Mouse (Mus musculus): ENCODE results near the gene Bahcc1. TPM values are rescaled to one million over a fixed set of nuclear protein-coding genes. Genes with fewer than 3 reads are reported as not detected.

Gene Bahcc1
- polyA plus RNA-seq, 1 experiment from 2014 or later, result 5.8 TPM

DNA sequence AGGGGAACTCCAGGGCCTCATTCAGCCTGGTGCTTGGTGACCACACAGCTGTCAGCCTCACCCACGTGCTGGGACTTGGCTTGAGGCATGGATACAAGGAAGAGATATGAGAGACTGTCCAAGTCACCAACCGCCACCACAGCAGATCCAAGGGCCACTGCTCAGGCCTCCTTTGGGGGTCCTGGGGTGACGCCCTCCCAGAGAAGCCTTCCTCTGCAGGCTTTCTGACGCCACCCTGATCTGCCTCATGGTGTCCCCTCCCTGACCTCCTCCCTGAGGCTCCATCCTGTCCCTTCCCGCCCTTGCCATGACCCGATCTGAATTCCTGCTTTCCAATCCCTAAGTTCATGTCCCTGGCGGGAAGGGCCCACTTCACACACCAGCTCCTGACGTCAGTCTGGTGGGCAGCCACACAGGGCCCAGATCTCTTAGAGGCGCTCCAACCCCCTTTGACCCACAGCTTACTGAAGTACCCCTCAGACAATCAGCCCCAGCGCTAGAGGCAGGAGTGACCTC, 17.0 kb upstream of the Bahcc1 start:
- no peaks in the 10 kb centered on the region for H3K36me3 ChIP-seq
- H3K9ac ChIP-seq, result no peak overlapping the region
- 52% methylated on average over 10 of the region's 10 CpGs for WGBS
- no peak overlapping the region for H3K4me2 ChIP-seq (replicated peaks)
- no peaks in the 10 kb centered on the region for H3K27me3 ChIP-seq (replicated peaks)
- H3K4me1 ChIP-seq (replicated peaks), result peaks cover 35% of the 10 kb centered on the region
- peak overlapping the region; percentile 87 for H3K27ac ChIP-seq
- no peaks in the 10 kb centered on the region for H3K9me3 ChIP-seq
- ATAC-seq, result 0 out of 2 replicates have a peak, but pooled peaks have one; percentile 19
- no peak overlapping the region for H3K4me3 ChIP-seq (replicated peaks)

DNA sequence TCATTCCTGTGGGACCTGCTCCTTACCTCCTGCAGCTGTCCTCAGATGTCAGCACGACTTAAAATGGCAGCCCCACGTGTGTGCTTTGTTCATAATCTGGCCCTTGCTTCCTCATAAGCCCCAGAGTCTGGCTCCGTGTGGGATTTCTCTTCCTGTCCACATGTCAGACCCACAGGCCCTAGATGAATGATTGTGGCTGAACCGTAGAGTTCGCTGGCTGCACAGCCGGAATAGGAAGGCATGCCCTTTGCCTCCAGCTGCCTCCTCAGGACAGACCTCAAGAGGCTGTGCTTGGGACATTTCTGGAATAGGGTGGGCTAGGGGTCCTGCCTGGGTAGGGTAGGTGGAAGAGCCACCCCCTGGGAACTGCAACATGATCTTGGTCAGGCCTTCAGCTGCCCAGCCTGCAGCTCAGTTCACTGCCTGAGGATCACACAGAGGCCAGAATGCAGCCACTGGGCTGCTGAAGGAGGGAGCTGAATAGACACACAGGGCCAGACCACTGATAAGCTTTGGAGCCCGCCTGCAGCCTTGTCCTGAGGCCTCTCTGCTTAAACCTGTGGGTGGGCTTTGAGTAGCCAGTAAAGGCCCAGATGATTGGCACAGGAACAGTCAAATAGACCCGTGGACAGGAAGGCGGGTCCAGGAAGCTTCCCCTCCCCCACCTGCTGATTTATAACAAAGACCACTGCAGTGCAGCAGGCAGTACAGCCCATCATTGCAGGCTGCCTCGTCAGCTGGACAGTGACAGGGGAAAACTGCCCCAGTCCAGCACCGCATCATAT, 16.0 kb upstream of the Bahcc1 start:
- Histone ChIP-seq H3K4me2 (replicated peaks) (no peak overlapping the region), H3K36me3 (no peaks in the 10 kb centered on the region), H3K4me1 (replicated peaks) (peaks cover 38% of the 10 kb centered on the region)

DNA sequence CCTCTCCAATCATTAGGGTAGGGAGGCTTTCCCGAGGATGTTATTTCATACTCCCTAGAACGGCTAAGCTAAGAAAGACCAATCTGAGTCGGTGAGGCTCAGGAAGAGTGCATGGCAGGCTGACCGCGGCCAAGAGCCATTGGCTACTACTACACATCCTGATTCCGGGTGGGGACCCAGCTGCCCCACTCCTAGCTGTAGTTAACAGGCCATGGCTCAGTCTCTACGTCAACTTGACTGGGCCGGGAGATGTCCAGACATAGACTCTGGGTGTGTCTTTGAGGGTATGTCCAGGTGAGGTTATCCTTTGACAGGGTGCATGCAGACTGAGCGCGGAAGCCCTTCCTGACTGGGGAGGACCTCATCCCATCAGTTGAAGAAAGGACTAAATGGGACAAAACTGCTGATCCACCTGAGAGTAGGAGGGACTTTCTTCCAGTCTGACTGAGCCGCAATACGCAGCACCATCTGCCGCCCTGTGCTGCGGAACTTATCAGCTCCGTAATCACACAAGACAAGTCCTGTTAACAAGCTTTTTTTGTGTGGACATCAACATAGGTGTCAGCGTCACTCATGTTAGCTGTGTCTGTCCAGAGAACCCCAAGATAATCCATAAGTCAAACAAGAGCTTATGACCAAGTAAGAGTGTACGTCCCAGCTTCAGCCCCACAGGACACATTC, 14.4 kb upstream of the Bahcc1 start:
- H3K27ac ChIP-seq, result no peak overlapping the region; the same call in 1 of the 2 replicates
- H3K27me3 ChIP-seq (replicated peaks), result no peaks in the 10 kb centered on the region
- H3K9me3 ChIP-seq, result no peaks in the 10 kb centered on the region
- WGBS, result 84% methylated on average over 17 of the region's 17 CpGs
- peaks cover 50% of the 10 kb centered on the region for H3K4me1 ChIP-seq (replicated peaks)
- H3K4me2 ChIP-seq (replicated peaks), result no peak overlapping the region
- no peak overlapping the region for H3K9ac ChIP-seq
- H3K36me3 ChIP-seq, result no peaks in the 10 kb centered on the region
- H3K4me3 ChIP-seq (replicated peaks), result no peak overlapping the region
- ATAC-seq, result no peak

More for the DNA sequence above, 16.0 kb upstream of the Bahcc1 start:
- H3K9me3 ChIP-seq, result no peaks in the 10 kb centered on the region
- ATAC-seq, result peak; percentile 26; the same call in 1 of the 2 replicates
- H3K9ac ChIP-seq, result peak overlapping the region; percentile 38
- H3K27ac ChIP-seq, result peak overlapping the region; percentile 87
- no peak overlapping the region for H3K4me3 ChIP-seq (replicated peaks)
- no peaks in the 10 kb centered on the region for H3K27me3 ChIP-seq (replicated peaks)
- WGBS, result 24% methylated on average over 11 of the region's 11 CpGs

DNA sequence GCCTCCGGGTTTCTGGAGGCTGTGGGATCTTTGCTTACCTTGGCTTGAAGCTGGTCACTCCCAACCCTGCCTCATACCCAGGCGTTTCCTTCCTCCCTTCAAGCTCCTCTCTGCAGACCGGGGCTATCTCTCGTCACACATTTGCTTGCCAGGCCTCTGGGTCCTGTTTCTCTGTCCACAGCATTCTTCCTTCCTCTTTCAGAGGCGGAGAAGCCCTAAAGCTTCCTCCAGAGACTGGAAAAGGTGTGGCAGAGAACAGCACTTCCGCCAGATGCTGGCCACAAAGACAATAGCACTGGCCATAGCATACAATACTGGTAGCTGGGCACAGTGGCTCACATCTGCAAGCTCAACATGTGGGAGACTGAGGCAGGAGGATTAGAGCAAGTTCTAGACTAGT, 13.8 kb upstream of the Bahcc1 start:
- Histone ChIP-seq H3K9ac (no peak overlapping the region), H3K36me3 (no peaks in the 10 kb centered on the region), H3K27ac (no peak overlapping the region; the same call in 1 of the 2 replicates), H3K4me1 (replicated peaks) (peaks cover 56% of the 10 kb centered on the region), H3K27me3 (replicated peaks) (no peaks in the 10 kb centered on the region), H3K9me3 (no peaks in the 10 kb centered on the region), H3K4me3 (replicated peaks) (no peak overlapping the region), H3K4me2 (replicated peaks) (no peak overlapping the region)
- no peak for ATAC-seq
- WGBS, result 63% methylated on average over 6 of the region's 6 CpGs

DNA sequence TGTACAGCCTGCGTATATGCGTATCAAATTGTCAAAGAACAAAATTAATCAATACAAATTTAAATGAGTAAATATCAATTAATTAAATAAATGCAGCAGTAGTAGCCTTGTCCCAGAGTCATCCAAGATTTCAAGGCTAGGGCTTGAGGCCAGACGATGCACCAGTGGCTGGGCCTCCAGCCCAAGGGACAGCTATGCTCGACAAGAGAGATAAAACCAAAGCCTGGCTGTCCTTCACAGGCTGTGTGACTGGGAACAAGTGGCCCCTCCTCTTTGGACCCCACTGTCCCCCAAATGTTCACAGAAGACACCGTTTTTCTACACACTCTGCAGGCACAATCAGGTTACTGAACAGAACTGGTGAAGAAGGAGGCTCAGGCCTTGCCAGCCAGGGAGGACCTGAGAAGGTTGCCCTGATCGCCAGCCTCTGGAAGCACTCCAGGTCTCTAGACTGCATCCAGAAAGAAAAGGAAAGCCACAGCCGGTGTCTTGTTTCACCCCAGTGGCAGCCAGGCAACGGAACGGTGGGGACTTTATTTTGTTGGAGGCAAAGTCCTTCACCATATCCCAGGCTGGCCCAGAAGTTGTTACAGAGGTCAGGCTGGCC, 12.7 kb upstream of the Bahcc1 start:
- Histone ChIP-seq H3K27ac (peak overlapping the region; percentile 63; the same call in 1 of the 2 replicates), H3K4me2 (replicated peaks) (no peak overlapping the region; the same call in 1 of the 2 replicates), H3K36me3 (no peaks in the 10 kb centered on the region), H3K4me1 (replicated peaks) (peaks cover 67% of the 10 kb centered on the region), H3K9ac (no peak overlapping the region), H3K27me3 (replicated peaks) (no peaks in the 10 kb centered on the region), H3K4me3 (replicated peaks) (no peak overlapping the region), H3K9me3 (no peaks in the 10 kb centered on the region)
- ATAC-seq, result no peak
- 48% methylated on average over 9 of the region's 9 CpGs for WGBS

DNA sequence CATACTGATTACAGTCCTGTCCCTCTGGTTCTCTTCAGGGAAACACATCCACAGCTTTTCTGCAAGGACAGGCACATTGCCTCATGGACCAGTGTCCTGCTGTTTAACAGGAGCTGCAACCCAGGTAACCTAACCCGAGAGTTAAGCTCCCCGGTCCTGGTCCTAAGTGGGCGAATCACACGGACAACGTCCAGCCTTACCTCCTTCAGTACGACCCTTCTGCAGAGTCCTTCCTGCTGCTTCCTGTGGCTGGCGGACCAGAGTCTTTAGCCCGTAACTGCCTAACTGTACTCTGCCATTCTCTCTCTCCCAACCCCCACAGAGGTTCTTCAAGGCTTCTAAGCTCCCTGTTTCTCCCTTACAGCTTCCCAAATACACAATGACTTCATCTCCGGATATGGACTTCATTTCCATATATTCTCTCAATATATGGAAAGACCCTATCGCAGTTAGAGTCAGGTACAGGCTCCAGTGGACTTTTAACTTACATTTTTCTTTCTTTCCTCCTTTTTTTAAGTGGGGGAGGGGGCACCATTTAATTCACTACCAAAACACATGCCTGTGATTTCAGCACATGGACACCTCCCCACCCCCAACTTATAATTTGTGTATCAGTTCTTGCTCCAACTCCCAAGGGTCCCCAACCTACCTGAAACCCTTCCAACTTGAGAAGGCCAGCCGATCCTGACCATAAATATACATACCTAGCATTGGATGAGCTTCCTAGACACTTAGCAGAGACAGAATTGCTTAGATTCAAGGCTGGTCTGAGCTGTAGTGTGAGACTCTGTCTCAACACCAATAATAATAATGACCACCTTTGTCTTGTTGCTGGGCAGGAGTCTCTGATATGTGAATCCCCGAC, 11.6 kb upstream of the Bahcc1 start:
- Histone ChIP-seq H3K4me3 (replicated peaks) (no peak overlapping the region), H3K27me3 (replicated peaks) (no peaks in the 10 kb centered on the region), H3K9ac (no peak overlapping the region), H3K4me2 (replicated peaks) (peak overlapping the region; percentile 27; the same call in 1 of the 2 replicates), H3K36me3 (no peaks in the 10 kb centered on the region), H3K4me1 (replicated peaks) (peaks cover 68% of the 10 kb centered on the region), H3K27ac (peak overlapping the region; percentile 63), H3K9me3 (no peaks in the 10 kb centered on the region)
- 41% methylated on average over 12 of the region's 12 CpGs for WGBS
- no peak for ATAC-seq

DNA sequence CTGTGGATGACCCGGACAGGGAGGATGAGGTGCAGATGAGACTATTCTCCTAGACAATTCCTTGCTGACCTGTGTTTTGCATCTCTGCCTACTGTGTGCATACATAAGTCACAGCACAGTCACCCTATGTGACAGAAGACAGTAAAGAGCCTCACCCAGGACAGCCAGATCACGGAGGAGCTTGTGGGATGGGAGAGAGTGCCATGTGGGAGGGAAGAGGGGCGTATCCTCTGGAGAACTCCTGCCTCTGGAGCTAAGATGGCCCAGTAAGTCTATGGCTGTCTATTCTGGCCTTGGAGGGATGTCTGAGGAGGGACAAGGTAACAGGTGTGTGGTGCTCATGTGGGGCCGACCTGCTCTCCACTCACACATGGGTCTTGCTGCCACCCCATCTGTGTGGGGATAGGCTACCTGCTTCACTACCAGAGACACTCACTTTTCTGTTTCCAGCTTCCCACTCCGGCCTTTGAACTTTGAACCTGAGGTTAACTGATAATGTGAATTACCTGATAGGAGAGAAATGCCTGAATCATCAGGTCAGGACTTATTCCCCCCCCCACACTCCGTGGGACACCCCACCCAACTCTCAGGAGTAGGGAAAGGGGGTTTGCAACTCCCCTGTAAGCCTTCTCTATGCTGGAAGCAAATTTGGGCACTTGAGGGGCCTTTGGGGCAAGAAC, 10.2 kb upstream of the Bahcc1 start:
- WGBS, result 72% methylated on average over 6 of the region's 6 CpGs
- ATAC-seq, result no peak; the same call in 1 of the 2 replicates
- Histone ChIP-seq H3K9me3 (no peaks in the 10 kb centered on the region), H3K4me1 (replicated peaks) (peaks cover 69% of the 10 kb centered on the region), H3K9ac (no peak overlapping the region), H3K4me3 (replicated peaks) (no peak overlapping the region), H3K36me3 (no peaks in the 10 kb centered on the region), H3K27ac (0 out of 2 replicates have a peak overlapping the region, but pooled peaks have one; percentile 15), H3K27me3 (replicated peaks) (no peaks in the 10 kb centered on the region), H3K4me2 (replicated peaks) (peak overlapping the region; percentile 20; the same call in 1 of the 2 replicates)

DNA sequence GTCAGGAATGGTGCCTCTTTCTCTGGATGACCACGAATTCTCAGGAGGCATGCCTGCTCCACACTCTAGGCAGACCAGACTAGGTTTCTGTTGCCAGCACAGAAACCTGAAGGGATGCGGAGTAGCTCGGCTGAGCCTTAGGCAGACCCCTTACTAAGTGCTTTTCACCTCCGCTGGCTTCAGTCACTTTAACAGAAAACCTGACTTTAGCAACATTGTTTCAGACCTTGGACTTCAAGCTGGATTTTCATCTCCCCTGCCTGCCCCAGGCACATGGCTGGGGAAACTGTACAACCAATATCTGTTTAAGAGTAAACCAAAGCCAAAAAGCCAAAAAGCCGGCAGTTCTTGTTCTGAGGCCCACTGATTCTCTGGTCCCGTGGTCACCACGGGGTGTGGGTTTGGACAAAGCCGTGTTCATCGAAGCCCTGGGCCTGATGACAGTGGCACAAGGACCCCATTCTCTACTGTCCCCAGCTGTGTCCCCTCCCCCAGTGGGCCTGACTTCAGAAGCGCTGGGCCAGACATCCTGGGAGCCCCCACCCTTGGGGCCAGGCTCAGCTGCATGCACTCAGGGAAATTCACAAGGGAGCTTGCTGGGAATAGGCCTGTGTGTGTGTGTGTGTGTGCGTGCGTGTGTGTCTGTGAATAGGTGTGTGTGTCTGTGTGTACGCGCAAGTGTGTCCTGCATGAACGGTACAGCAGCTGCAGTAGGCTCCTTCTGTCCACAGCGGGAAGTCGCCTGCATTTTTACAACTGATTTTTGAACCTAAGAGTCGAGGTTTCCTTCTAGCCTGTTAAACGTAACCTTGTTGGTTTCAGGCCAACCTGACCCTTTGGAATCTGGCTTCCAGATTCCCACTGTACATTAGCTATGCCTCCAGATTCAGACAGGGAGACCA, 8.9 kb upstream of the Bahcc1 start:
- Histone ChIP-seq H3K27me3 (replicated peaks) (no peaks in the 10 kb centered on the region), H3K36me3 (no peaks in the 10 kb centered on the region), H3K27ac (peak overlapping the region; percentile 80), H3K4me3 (replicated peaks) (no peak overlapping the region), H3K4me1 (replicated peaks) (peaks cover 79% of the 10 kb centered on the region), H3K9ac (peak overlapping the region; percentile 39; the same call in 1 of the 2 replicates), H3K4me2 (replicated peaks) (0 out of 2 replicates have a peak overlapping the region, but pooled peaks have one; percentile 22), H3K9me3 (no peaks in the 10 kb centered on the region)
- peak; percentile 24; the same call in 1 of the 2 replicates for ATAC-seq
- WGBS, result 45% methylated on average over 19 of the region's 19 CpGs

DNA sequence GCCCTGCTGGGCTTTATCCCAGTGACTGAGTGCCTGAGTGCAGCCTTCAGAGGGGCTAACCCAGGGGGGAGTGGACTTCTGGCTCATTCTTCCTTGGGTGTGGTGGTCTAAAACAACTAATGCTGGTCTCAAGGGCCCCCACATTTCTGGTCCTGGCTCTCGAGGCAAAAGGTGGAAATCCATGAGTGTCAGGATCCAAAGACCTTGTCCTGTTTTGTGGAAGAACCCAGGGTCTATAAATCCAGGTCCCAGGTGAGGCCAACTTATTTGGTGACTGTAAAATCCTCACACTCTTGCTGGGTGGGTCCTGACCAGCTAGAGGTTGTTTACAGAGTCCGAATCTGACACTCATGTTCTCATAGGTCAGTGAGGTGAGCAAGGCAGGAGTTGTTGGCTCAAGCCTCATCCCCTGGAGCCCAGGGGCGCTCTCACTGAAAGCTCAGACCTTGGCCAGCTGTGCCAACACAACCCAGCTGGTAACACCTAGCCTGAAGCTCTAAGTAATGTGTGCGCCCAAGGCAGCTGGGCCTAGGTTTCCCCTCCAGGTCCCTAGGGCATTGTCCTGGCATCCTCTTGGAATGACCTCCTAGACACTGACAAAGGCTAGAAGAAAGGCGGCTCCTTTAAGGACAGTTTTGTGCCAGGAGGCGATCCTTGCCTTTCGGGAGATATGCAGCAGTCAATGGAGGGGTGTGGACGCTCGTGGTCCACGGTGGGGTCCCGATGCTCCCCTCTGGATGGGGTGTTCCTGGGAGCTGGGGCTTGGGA, 8.1 kb upstream of the Bahcc1 start:
- no peak for ATAC-seq

More for the DNA sequence above, 8.1 kb upstream of the Bahcc1 start:
- 32% methylated on average over 11 of the region's 11 CpGs for WGBS
- Histone ChIP-seq H3K4me2 (replicated peaks) (peak overlapping the region; percentile 57), H3K9me3 (no peaks in the 10 kb centered on the region), H3K27me3 (replicated peaks) (no peaks in the 10 kb centered on the region), H3K9ac (peak overlapping the region; percentile 39), H3K4me1 (replicated peaks) (peaks cover 85% of the 10 kb centered on the region), H3K27ac (peak overlapping the region; percentile 80), H3K36me3 (no peaks in the 10 kb centered on the region), H3K4me3 (replicated peaks) (peak overlapping the region; percentile 13)

Data from intestine, embryonic 15.5 days (tissue).